Mouse (Mus musculus) adrenal gland, adult (tissue): ENCODE results near the gene Naalad2.
A peak's percentile ranks its signal among the peaks of the same experiment; 100 is the strongest.
"Not testable (repeated sequence)": the region's sequence is repeated elsewhere in the genome, so short reads cannot be mapped to it uniquely, and the experiment has no call there.

ENCODE experiments used
- DNase-seq, 2 experiments: peaks; one replicate each; pipeline ENCODE4 v3.0.0; 2022 to 2023; ENCODE audit warnings: low spot score in 1 of 2; ENCODE audit not compliant: inconsistent age in 2 of 2

The Naalad2 gene

GRCm38 (mm10) chr9:18402895-18403294 is at the start of gene Naalad2:
TSS of gene Naalad2 (minus strand) at chr9:18402995.
- DNase-seq, result not testable (repeated sequence)

DNA sequence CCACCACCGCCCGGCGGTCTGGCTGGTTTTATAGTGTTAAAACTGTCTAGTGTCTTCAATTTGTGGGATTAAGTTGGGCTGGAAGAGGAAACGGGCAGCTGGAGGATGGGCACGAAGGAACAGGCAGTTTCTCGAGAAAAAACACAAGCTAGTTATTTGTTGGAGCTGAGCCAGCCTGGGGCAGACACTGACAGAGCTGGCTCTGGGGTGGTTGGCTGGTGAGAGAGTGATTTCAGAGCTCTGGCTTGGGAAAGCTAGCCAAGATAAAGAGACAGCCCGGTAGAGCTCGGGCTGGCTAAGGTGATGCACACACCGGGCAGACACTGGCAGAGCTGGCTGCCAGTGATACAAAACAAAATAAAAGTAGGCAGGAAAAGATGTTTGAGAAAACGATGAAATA is 28.9 kb upstream of the Naalad2 start:
- no peak for DNase-seq

DNA sequence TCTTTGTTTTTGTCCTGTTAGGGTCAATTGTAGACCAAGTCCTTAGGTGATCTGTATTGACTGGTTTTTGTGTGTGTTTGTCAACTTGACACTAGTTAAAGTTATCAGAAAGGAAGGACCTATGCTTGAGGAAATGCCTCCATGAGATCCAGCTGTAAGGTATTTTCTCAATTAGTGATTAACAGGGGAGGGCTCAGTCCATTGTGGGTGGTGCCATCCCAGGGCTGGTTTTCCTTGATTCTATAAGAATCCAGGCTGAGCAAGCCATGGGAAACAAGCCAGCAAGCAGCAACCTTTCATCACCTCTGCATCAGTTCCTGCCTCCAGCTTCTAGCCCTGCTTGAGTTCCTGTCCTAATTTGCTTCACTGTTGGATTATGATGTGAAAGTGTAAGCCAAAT is 27.6 kb upstream of the Naalad2 start, which contains the start of gene Mbd3l2:
TSS of gene Mbd3l2 (plus strand) at position 301 of the 400 bp plus-strand sequence.
- DNase-seq, result no peak

DNA sequence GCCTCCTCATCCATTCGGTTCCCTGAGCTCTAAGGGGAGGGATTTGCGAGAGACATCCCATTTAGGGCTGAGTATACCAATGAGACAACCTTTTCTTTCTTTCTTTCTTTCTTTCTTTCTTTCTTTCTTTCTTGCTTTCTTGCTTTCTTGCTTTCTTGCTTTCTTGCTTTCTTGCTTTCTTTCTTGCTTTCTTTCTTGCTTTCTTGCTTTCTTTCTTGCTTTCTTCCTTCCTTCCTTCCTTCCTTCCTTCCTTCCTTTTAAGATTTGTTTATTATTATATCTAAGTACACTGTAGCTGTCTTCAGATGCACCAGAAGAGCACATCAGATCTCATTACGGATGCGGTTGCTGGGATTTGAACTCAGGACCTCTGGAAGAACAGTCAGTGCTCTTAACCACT is 9.6 kb upstream of the Naalad2 start:
- not testable (repeated sequence) for DNase-seq

DNA sequence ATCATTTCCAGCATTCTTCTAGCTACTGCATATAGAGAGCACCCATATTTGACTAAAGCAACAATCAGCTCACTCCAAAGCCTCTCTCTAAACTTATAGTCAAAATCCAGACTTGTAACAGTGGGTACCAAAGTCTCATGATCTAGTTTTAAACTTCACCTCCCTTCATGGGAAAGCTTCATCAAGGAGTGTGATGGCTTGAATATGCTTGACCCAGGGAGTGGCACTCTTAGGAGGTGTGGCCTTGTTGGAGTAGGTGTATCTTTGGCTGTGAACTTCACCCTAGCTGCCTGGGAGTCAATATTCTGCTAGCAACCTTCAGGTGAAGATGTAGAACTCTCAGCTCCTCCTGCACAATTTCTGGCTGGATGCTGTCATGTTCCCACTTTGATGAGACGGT is 1.3 kb upstream of the Naalad2 start, which contains the start of gene Ubtfl1:
TSS of gene Ubtfl1 (plus strand) at position 301 of the 400 bp plus-strand sequence.
- no peak for DNase-seq

DNA sequence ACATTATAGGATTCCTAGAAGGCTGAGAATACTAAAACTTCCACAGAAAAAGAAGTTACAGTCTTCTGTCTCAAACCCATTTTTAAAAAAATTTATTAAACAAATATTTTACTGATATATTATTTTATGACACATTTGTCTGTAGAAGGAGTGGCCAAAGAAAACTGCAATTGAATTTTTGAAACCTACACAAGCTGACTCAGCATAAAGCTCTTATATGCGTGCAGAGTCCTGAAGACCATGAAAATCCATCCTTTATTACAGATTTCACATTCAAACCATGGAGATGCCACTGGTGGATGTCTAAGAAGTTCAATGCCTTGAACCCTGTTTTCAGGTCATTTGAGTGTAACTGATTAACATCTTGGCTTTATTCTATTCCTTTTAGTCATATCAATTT is 3.2 kb downstream of the Naalad2 start:
- DNase-seq, result no peak

GRCm38 (mm10) chr9:18385782-18386181 is 17.0 kb downstream of the Naalad2 start:
- DNase-seq, result peak in 1 of 2 experiments; percentile 18

GRCm38 (mm10) chr9:18373026-18373425 is 29.8 kb downstream of the Naalad2 start:
- not testable (repeated sequence) for DNase-seq

DNA sequence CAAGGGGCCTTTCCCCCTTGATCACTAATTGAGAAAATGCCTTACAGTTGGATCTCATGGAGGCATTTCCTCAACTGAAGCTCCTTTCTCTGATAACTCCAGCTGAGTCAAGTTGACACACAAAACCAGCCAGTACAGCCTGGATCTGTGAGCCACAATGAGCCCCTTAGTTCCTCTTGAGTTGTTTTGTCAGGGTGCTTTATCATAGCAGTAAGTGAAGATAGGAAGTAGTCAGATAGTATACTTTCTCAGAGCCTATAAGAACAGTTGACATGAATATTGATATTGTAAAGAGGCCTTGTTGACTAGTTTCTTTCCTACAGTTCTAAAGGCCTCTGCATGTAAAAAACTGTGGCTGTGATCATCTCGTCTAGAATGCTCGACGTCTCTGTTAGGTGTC is 82.8 kb downstream of the Naalad2 start:
- DNase-seq, result no peak

- no peak for DNase-seq
These were observed 104.5 kb downstream of the Naalad2 start for GRCm38 (mm10) chr9:18298301-18298700.

- peak in 1 of 2 experiments; percentile 25 for DNase-seq
These were observed 109.6 kb downstream of the Naalad2 start for GRCm38 (mm10) chr9:18293026-18293781.

DNA sequence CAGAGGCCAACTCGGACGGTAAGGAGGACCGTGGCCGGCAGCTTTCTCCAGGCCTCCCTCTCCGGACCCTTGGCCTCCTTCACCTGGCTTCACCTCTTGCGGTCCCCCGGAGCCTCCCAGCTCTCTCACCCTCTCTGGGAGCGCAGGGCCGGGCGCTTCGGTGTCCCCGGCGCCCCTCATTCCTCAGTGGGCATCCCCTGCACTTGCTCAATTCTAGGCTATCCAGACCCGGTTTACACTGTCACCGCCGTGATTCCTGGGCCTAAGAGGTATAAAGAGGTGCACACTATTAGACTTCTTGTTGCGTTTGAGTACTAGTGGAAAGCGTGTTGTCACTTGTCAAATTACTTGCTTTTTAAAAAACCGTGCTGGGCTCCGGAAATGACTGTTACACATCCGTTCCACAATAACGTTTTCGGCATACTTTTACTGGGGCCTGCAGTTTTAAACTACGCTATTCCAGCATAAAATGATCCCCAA is 110.3 kb downstream of the Naalad2 start:
- no peak for DNase-seq

GRCm38 (mm10) chr9:18291571-18292429 is 111.0 kb downstream of the Naalad2 start, which contains the start of gene Chordc1:
TSS of gene Chordc1 (plus strand) at chr9:18292125.
- peak; percentile 97 to 99 for DNase-seq

- not testable (repeated sequence) for DNase-seq
These were observed 124.1 kb downstream of the Naalad2 start for GRCm38 (mm10) chr9:18278693-18279092.

DNA sequence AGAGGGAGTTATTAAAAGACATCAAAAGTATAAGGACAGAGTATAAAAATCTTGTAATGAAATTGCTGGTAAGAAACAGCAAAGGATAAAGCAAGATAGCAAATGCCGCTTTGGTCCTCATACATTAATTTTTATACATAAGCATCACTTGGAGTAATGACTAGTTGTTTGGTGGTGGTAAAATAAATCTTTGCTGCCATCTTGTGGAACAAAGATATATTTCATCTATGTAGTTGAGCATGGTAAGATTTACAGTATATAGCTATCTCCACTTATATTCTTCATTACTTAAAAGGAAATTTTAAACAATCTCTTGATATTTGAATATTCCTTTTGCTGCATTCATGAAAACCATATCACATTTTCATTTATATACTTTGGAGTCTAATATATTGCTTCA is 125.3 kb downstream of the Naalad2 start:
- no peak for DNase-seq

- DNase-seq, result no peak
These were observed 126.0 kb downstream of the Naalad2 start for GRCm38 (mm10) chr9:18276844-18277243.

DNA sequence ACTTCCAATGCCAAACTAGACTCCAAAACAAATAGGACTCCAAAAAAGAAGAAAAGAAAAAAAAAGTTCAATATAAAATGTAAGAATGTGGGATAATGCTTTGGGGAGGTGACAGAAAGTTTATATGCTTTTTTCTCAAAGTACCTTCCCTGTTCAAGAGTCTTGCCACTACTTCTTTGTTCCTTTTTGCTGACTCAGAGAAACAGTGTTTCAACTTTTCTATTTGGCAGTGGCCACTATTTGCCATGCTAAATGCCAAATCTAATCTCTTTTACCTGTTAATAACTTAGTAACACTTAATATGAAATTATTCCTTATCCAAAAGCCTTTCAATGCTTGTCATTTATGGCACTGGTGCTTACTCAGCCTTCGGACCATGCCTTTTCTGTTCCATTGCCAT is 126.9 kb downstream of the Naalad2 start:
- DNase-seq, result no peak
